Mouse (Mus musculus): ENCODE data around the gene Vmn2r50. TPM values are rescaled to one million over a fixed set of nuclear protein-coding genes. Genes with fewer than 3 reads are reported as not detected.
"Not testable (repeated sequence)": the region's sequence is repeated elsewhere in the genome, so short reads cannot be mapped to it uniquely, and the experiment has no call there.

Vmn2r50 gene
- not detected in 2 replicates for polyA plus RNA-seq (2012; ENCODE audit: insufficient read depth, low replicate concordance)

DNA sequence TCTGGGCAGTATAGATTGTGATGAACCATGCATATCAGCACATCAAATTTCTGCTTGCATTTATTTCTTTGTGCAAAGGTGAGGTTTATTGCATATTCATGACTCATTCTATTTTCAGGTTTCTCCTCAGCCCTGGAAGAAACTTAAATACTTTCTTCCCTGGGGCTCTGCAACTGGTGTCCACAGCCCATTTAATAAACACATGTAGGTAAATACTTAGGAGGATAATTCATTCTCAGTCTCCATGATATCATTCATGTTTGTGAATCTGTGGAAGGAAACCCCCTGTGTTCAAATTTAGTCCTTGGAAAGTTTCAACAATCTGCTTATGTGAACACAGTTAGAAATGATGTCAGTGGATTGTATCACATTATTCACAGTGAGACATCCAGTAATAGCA, at the start of gene Vmn2r50:
TSS of gene Vmn2r50 (minus strand) at position 101 of the 400 bp plus-strand sequence.
- H3K9me3 ChIP-seq; H3K4me3 ChIP-seq (replicated peaks); H3K36me3 ChIP-seq (replicated peaks; ENCODE audit: low read length); H3K4me1 ChIP-seq; H3K27me3 ChIP-seq (replicated peaks): not testable (repeated sequence)

- not testable (repeated sequence) for H3K4me3 ChIP-seq (replicated peaks); H3K27me3 ChIP-seq (replicated peaks); H3K9me3 ChIP-seq; H3K36me3 ChIP-seq (replicated peaks; ENCODE audit: low read length); H3K4me1 ChIP-seq
Observed at GRCm38 (mm10) chr7:9992157-9992556, 60.9 kb downstream of the Vmn2r50 start, which contains the start of gene Vmn2r49. TSS of gene Vmn2r49 (minus strand) at chr7:9992257.

Other genes with a start within 250 kb of the Vmn2r50 start
- not detected in 2 replicates for gene Vmn2r47, start 212.0 kb downstream of the Vmn2r50 start, polyA plus RNA-seq (2012; ENCODE audit: insufficient read depth, low replicate concordance)
- not detected in 2 replicates for gene Vmn2r48, start 99.7 kb downstream of the Vmn2r50 start, polyA plus RNA-seq (2012; ENCODE audit: insufficient read depth, low replicate concordance)
- not detected in 2 replicates for gene Vmn2r49, start 61.0 kb downstream of the Vmn2r50 start, polyA plus RNA-seq (2012; ENCODE audit: insufficient read depth, low replicate concordance)
- not detected in 2 replicates for gene Vmn2r51, start 52.4 kb upstream of the Vmn2r50 start, polyA plus RNA-seq (2012; ENCODE audit: insufficient read depth, low replicate concordance)
- gene Vmn2r52, start 123.3 kb upstream of the Vmn2r50 start, polyA plus RNA-seq (2012; ENCODE audit: insufficient read depth, low replicate concordance) = not detected in 2 replicates
- gene Vmn1r66, start 224.7 kb upstream of the Vmn2r50 start, polyA plus RNA-seq (2012; ENCODE audit: insufficient read depth, low replicate concordance) = not detected in 2 replicates

All from megakaryocyte, embryonic 14.5 days (primary cell).